Mouse (Mus musculus) testis, adult 2 months (tissue): ENCODE measurements at regions not wholly inside any gene's neighbourhood (a gene's known extent, or its start where the extent isn't known, plus 50 kb on each side); places are given as distances from the start of the nearest gene placed in this dataset.

Experiments
- H3K27ac ChIP-seq: fragments of 200-500 bp; 2 replicates; pipeline ENCODE4 v1.5.1; 2012; ENCODE audit warnings: low read depth, low read length; ENCODE audit not compliant: control insufficient read depth, insufficient read depth
- H3K27me3 ChIP-seq: fragments of 200-500 bp; 2 replicates; pipeline ENCODE4 v1.6.1; 2012; ENCODE audit warnings: mild to moderate bottlenecking, low read length, moderate library complexity; ENCODE audit not compliant: control insufficient read depth, insufficient read depth
- H3K36me3 ChIP-seq: fragments of 200-500 bp; 2 replicates; pipeline ENCODE4 v1.6.1; 2012; ENCODE audit warnings: mild to moderate bottlenecking, low read length; ENCODE audit not compliant: control insufficient read depth, insufficient read depth
- H3K4me1 ChIP-seq: fragments of 200-500 bp; 2 replicates; pipeline ENCODE4 v1.6.1; 2012; ENCODE audit warnings: low read length; ENCODE audit not compliant: control insufficient read depth, insufficient read depth
- H3K4me3 ChIP-seq: fragments of 200-500 bp; 2 replicates; pipeline ENCODE4 v1.5.1; 2012; ENCODE audit warnings: low read depth, mild to moderate bottlenecking, low read length, moderate library complexity, mixed read lengths; ENCODE audit not compliant: control insufficient read depth
- CTCF ChIP-seq: fragments of 200-500 bp; IDR thresholded peaks from 2 replicates; pipeline ENCODE4 v1.5.1; 2012; ENCODE audit warnings: low read depth, mild to moderate bottlenecking, inconsistent platforms, low read length, moderate library complexity; ENCODE audit not compliant: control insufficient read depth, insufficient read depth, insufficient replicate concordance
- POLR2A ChIP-seq: fragments of 200-500 bp; IDR thresholded peaks from 2 replicates; pipeline ENCODE4 v1.6.1; 2012; ENCODE audit warnings: low read depth, mild to moderate bottlenecking, inconsistent platforms, low read length, moderate library complexity; ENCODE audit not compliant: control insufficient read depth

GRCm38 (mm10) chr7:136014706-136015105, 298.5 kb upstream of the Mki67 start:
- TF ChIP-seq CTCF: no peak
- TF ChIP-seq POLR2A: no peak
- H3K27ac ChIP-seq: no peak overlapping the region

GRCm38 (mm10) chr7:136016918-136017317, 300.8 kb upstream of the Mki67 start:
- no peaks in the 10 kb centered on the region for H3K4me1 ChIP-seq
- no peak for TF ChIP-seq POLR2A
- TF ChIP-seq CTCF: no peak
- no peak overlapping the region for H3K4me3 ChIP-seq
- H3K27me3 ChIP-seq: no peaks in the 10 kb centered on the region
- H3K27ac ChIP-seq: no peak overlapping the region
- H3K36me3 ChIP-seq: no peaks in the 10 kb centered on the region

More at GRCm38 (mm10) chr7:136014706-136015105, 298.5 kb upstream of the Mki67 start:
- H3K27me3 ChIP-seq: no peaks in the 10 kb centered on the region
- no peaks in the 10 kb centered on the region for H3K36me3 ChIP-seq
- H3K4me3 ChIP-seq: no peak overlapping the region
- H3K4me1 ChIP-seq: no peaks in the 10 kb centered on the region

GRCm38 (mm10) chr7:136020577-136020976, 304.4 kb upstream of the Mki67 start:
- TF ChIP-seq POLR2A (no peak), CTCF (no peak)
- no peaks in the 10 kb centered on the region for H3K4me1 ChIP-seq
- no peak overlapping the region for H3K4me3 ChIP-seq
- H3K27me3 ChIP-seq: no peaks in the 10 kb centered on the region
- H3K36me3 ChIP-seq: no peaks in the 10 kb centered on the region
- no peak overlapping the region for H3K27ac ChIP-seq

GRCm38 (mm10) chr7:136021071-136021470, 304.9 kb upstream of the Mki67 start:
- TF ChIP-seq CTCF (no peak), POLR2A (no peak)
- Histone ChIP-seq H3K27ac (no peak overlapping the region), H3K36me3 (no peaks in the 10 kb centered on the region), H3K4me3 (no peak overlapping the region), H3K27me3 (no peaks in the 10 kb centered on the region), H3K4me1 (no peaks in the 10 kb centered on the region)

GRCm38 (mm10) chr7:136022781-136023448, 306.8 kb upstream of the Mki67 start:
- Histone ChIP-seq H3K27me3 (no peaks in the 10 kb centered on the region), H3K4me1 (no peaks in the 10 kb centered on the region), H3K4me3 (no peak overlapping the region), H3K36me3 (no peaks in the 10 kb centered on the region), H3K27ac (no peak overlapping the region)
- no peak for TF ChIP-seq CTCF
- TF ChIP-seq POLR2A: no peak

GRCm38 (mm10) chr7:136026451-136026850, 310.3 kb upstream of the Mki67 start:
- no peak for TF ChIP-seq POLR2A
- no peak for TF ChIP-seq CTCF
- Histone ChIP-seq H3K36me3 (no peaks in the 10 kb centered on the region), H3K4me1 (no peaks in the 10 kb centered on the region), H3K27me3 (no peaks in the 10 kb centered on the region), H3K27ac (no peak overlapping the region), H3K4me3 (no peak overlapping the region)

- TF ChIP-seq POLR2A: no peak
- TF ChIP-seq CTCF: no peak
- Histone ChIP-seq H3K27ac (no peak overlapping the region), H3K27me3 (no peaks in the 10 kb centered on the region), H3K4me1 (no peaks in the 10 kb centered on the region), H3K36me3 (no peaks in the 10 kb centered on the region), H3K4me3 (no peak overlapping the region)
These were observed 315.9 kb upstream of the Mki67 start for GRCm38 (mm10) chr7:136032026-136032425.
